Mouse (Mus musculus) G1E (cell line): ENCODE results near the gene Pgc.

Experiments
- CTCF ChIP-seq: IDR thresholded peaks from 2 replicates; pipeline ENCODE4 v1.5.1; 2012; ENCODE audit warnings: low read depth, low read length, inconsistent platforms, mixed read lengths
- GATA1 ChIP-seq: IDR thresholded peaks from 2 replicates; pipeline ENCODE4 v1.6.1; 2012; ENCODE audit warnings: borderline replicate concordance, low read length, inconsistent platforms, mixed read lengths
- POLR2AphosphoS5 ChIP-seq: IDR thresholded peaks from 2 replicates; pipeline ENCODE4 v1.6.1; 2012; ENCODE audit warnings: low read depth, low read length, inconsistent platforms; ENCODE audit not compliant: insufficient replicate concordance
- TAL1 ChIP-seq: conservative IDR thresholded peaks from 2 replicates; pipeline ENCODE4 v1.6.1; 2012; ENCODE audit warnings: low read depth, low read length, inconsistent platforms, mixed read lengths

GRCm38 (mm10) chr17:47762028-47762427 lies 35.4 kb downstream of the Pgc start:
- no peak for TF ChIP-seq CTCF
- TF ChIP-seq GATA1: no peak
- TF ChIP-seq TAL1: no peak
- no peak for TF ChIP-seq POLR2AphosphoS5
